Mouse (Mus musculus): ENCODE results near the gene Upk1a. TPM values are rescaled to one million over a fixed set of nuclear protein-coding genes. Genes with fewer than 3 reads are reported as not detected.

Upk1a gene
- total and polyA plus RNA-seq, 2 experiments from 2014 or later = 0.84 to 1.5 TPM

DNA sequence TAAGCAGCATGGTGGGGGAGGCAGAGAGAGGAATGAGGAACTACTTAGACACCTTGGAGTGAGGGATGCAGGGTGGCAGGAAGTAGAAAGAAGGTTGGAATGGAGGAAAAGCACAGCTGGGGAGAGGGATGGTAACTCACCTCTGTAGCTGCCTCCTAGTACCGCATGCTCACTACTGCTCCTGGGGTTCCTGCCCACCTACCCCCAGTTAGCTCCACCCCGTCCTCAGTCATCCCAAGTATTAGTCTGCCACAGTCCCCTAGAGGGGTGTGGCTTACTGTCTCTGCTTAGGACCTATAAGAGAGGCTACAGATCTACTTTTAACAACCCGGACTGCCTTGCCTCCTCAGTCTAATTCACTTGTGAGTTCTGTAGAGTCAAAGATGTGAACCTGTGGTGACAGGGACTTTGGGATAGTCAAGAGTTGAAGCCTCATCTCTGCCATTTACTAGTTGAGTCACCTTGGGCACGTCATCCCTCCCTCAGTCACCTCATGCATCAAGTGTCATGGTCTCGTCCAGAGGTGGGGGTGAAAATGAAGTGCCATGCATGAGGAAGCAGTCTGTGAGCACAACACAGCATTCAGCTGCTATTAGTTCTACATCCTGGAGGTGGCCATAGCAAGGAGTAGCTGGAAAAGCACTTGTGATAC, 19.7 kb downstream of the Upk1a start:
- Histone ChIP-seq H3K9ac (replicated peaks; ENCODE audit: low read length, poor library complexity, severe bottlenecking) (no peak overlapping the region), H3K9me3 (ENCODE audit: low read length) (no peaks in the 10 kb centered on the region), H3K4me3 (ENCODE audit: low read depth, low read length) (no peak overlapping the region), H3K4me2 (ENCODE audit: low read depth, low read length, poor library complexity, severe bottlenecking) (no peak overlapping the region), H3K27me3 (ENCODE audit: insufficient read depth, low read length) (no peaks in the 10 kb centered on the region), H3K36me3 (ENCODE audit: insufficient read depth, low read length) (no peaks in the 10 kb centered on the region), H3K27ac (ENCODE audit: low read depth, low read length) (no peak overlapping the region), H3K4me1 (ENCODE audit: insufficient read depth, low read length) (no peaks in the 10 kb centered on the region)
- ATAC-seq (ENCODE audit: low FRiP score) = no peak
- 65% methylated on average over 5 of the region's 5 CpGs for WGBS
- DNase-seq (ENCODE audit: low spot score) = no peak
- TF ChIP-seq CTCF (IDR thresholded peaks at IDR 0.05) = no peak

GRCm38 (mm10) chr7:30591605-30591951, 21.1 kb downstream of the Upk1a start:
- H3K27ac ChIP-seq (ENCODE audit: low read depth, low read length) = no peak overlapping the region
- no peak overlapping the region for H3K4me2 ChIP-seq (ENCODE audit: low read depth, low read length, poor library complexity, severe bottlenecking)
- ATAC-seq (ENCODE audit: low FRiP score) (no peak), DNase-seq (ENCODE audit: low spot score) (no peak)
- WGBS = 29% methylated on average over 4 of the region's 4 CpGs
- no peaks in the 10 kb centered on the region for H3K36me3 ChIP-seq (ENCODE audit: insufficient read depth, low read length)
- H3K9me3 ChIP-seq (ENCODE audit: low read length) = no peaks in the 10 kb centered on the region
- H3K4me1 ChIP-seq (ENCODE audit: insufficient read depth, low read length) = peaks cover 9% of the 10 kb centered on the region; the same call in 1 of the 2 replicates
- TF ChIP-seq CTCF (IDR thresholded peaks at IDR 0.05) = no peak
- H3K9ac ChIP-seq (replicated peaks; ENCODE audit: low read length, poor library complexity, severe bottlenecking) = no peak overlapping the region; the same call in 1 of the 2 replicates
- H3K27me3 ChIP-seq (ENCODE audit: insufficient read depth, low read length) = no peaks in the 10 kb centered on the region
- H3K4me3 ChIP-seq (ENCODE audit: low read depth, low read length) = no peak overlapping the region

DNA sequence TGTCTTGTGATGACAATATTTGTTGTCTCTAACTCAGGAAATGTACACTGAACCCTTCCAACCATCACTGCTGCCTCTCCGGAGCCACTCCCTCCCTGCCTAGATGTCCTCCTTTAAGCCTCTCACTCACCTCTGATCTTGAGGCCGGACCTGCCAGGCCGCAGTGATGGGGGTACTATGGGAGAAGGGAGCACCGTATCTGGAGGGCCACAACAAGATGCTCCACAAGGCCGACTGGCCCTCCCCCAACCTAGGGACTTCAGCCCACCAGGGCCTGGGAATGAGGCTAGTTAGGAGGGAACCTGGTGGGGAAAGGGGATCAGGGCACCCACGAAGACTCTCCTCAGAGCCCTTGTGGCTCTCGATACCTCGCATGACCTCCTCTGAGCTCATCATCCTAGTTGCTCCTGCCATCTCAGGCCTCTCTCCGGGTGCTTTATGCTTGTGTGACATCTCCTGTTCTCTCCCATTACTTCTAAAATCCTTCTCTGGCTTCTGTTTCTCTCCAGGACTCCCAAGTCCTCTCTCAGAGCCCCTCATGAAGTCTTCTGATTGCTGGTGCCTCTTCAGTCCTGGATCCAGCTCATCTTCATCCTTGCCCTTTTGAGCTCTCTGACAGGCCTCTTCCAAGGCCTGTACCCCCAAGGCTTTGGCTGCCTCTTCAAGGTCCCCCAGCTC, 21.6 kb downstream of the Upk1a start:
- Histone ChIP-seq H3K9me3 (ENCODE audit: low read length) (no peaks in the 10 kb centered on the region), H3K9ac (replicated peaks; ENCODE audit: low read length, poor library complexity, severe bottlenecking) (no peak overlapping the region), H3K4me2 (ENCODE audit: low read depth, low read length, poor library complexity, severe bottlenecking) (no peak overlapping the region), H3K27me3 (ENCODE audit: insufficient read depth, low read length) (no peaks in the 10 kb centered on the region), H3K27ac (ENCODE audit: low read depth, low read length) (no peak overlapping the region), H3K36me3 (ENCODE audit: insufficient read depth, low read length) (peaks cover under 1% of the 10 kb centered on the region; the same call in 1 of the 2 replicates), H3K4me3 (ENCODE audit: low read depth, low read length) (no peak overlapping the region), H3K4me1 (ENCODE audit: insufficient read depth, low read length) (peaks cover 9% of the 10 kb centered on the region; the same call in 1 of the 2 replicates)
- TF ChIP-seq CTCF (IDR thresholded peaks at IDR 0.05) = no peak
- ATAC-seq (ENCODE audit: low FRiP score) (no peak), DNase-seq (ENCODE audit: low spot score) (no peak)
- 89% methylated on average over 9 of the region's 9 CpGs for WGBS

DNA sequence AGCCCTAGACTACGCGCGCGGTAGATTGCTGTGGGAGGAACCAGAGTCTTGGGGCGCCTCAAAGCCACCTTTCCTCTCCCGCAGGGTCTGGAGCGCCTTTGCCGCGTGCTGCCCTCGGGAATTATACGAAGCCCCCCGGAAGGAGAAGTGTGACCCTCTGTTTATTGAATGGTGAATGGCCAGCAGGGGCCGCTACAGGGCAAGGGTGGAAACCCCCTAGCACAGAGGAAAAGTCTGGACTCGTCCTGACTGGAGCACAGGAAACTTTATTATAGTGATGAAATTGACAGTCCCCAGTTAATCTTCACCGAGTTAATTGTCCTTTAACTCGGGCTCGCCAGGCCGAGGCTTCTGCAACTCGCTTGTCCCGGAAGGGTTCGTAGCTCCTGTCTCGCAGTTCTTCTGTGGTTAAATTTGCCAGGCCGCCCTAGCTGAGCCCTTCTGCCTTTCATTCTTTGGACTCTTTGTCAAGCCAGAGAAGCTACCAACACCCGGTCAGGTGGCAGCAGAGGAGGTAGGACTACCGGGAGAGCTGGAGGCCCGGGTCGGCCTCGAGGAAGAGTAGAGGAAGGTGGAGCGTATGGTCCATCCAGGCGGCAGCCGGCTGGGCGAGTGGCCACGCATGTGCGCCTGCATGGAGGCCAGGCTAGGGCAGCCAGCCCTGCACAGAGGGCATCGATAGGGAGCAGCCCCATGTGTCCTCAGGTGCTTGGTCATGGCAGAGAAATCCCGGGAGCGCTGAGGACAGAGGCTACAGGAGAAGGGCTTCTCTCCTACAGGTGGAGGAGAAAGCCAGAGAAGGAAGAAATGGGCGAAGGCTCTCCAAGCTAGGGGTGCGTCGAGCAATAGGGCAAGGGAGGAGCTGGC, 23.0 kb downstream of the Upk1a start:
- TF ChIP-seq CTCF (IDR thresholded peaks at IDR 0.05) = peak; percentile 90
- H3K9ac ChIP-seq (replicated peaks; ENCODE audit: low read length, poor library complexity, severe bottlenecking) = peak overlapping the region; percentile 98

GRCm38 (mm10) chr7:30588676-30589434, 23.8 kb downstream of the Upk1a start, which contains the start of gene Kmt2b:
Gene Kmt2b (minus strand): TSS chr7:30588726.
- no peak; the same call in 1 of the 2 replicates for TF ChIP-seq CTCF (IDR thresholded peaks at IDR 0.05)
- ATAC-seq (ENCODE audit: low FRiP score) (peak; percentile 93), DNase-seq (ENCODE audit: low spot score) (peak; percentile 98)
- Histone ChIP-seq H3K4me1 (ENCODE audit: insufficient read depth, low read length) (peaks cover 9% of the 10 kb centered on the region; the same call in 1 of the 2 replicates), H3K4me2 (ENCODE audit: low read depth, low read length, poor library complexity, severe bottlenecking) (peak within 1 kb of the TSS; percentile 89), H3K36me3 (ENCODE audit: insufficient read depth, low read length) (peaks cover 21% of the 10 kb centered on the region), H3K27ac (ENCODE audit: low read depth, low read length) (peak within 1 kb of the TSS; percentile 97), H3K9me3 (ENCODE audit: low read length) (no peaks in the 10 kb centered on the region), H3K27me3 (ENCODE audit: insufficient read depth, low read length) (no peaks in the 10 kb centered on the region), H3K9ac (replicated peaks; ENCODE audit: low read length, poor library complexity, severe bottlenecking) (peak within 1 kb of the TSS; percentile 98), H3K4me3 (ENCODE audit: low read depth, low read length) (peak within 1 kb of the TSS; percentile 79)
- WGBS = under 1% methylated on average over 45 of the region's 68 CpGs

More for the DNA sequence above, 23.0 kb downstream of the Upk1a start:
- peak overlapping the region; percentile 79 for H3K4me3 ChIP-seq (ENCODE audit: low read depth, low read length)
- H3K36me3 ChIP-seq (ENCODE audit: insufficient read depth, low read length) = peaks cover 13% of the 10 kb centered on the region
- peaks cover 9% of the 10 kb centered on the region; the same call in 1 of the 2 replicates for H3K4me1 ChIP-seq (ENCODE audit: insufficient read depth, low read length)
- peak overlapping the region; percentile 97 for H3K27ac ChIP-seq (ENCODE audit: low read depth, low read length)
- ATAC-seq (ENCODE audit: low FRiP score) (peak; percentile 62), DNase-seq (ENCODE audit: low spot score) (peak; percentile 88)
- H3K27me3 ChIP-seq (ENCODE audit: insufficient read depth, low read length) = no peaks in the 10 kb centered on the region
- 30% methylated on average over 39 of the region's 40 CpGs for WGBS
- no peaks in the 10 kb centered on the region for H3K9me3 ChIP-seq (ENCODE audit: low read length)
- peak overlapping the region; percentile 89 for H3K4me2 ChIP-seq (ENCODE audit: low read depth, low read length, poor library complexity, severe bottlenecking)

Data from midbrain, postnatal 0 days (tissue).